Mouse (Mus musculus): ENCODE results near the gene Usp2. TPM values are rescaled to one million over a fixed set of nuclear protein-coding genes. Genes with fewer than 3 reads are reported as not detected.
A peak's percentile ranks its signal among the peaks of the same experiment; 100 is the strongest.

The Usp2 gene
- polyA plus RNA-seq, 1 experiment from 2014 or later, result 14.6 TPM

DNA sequence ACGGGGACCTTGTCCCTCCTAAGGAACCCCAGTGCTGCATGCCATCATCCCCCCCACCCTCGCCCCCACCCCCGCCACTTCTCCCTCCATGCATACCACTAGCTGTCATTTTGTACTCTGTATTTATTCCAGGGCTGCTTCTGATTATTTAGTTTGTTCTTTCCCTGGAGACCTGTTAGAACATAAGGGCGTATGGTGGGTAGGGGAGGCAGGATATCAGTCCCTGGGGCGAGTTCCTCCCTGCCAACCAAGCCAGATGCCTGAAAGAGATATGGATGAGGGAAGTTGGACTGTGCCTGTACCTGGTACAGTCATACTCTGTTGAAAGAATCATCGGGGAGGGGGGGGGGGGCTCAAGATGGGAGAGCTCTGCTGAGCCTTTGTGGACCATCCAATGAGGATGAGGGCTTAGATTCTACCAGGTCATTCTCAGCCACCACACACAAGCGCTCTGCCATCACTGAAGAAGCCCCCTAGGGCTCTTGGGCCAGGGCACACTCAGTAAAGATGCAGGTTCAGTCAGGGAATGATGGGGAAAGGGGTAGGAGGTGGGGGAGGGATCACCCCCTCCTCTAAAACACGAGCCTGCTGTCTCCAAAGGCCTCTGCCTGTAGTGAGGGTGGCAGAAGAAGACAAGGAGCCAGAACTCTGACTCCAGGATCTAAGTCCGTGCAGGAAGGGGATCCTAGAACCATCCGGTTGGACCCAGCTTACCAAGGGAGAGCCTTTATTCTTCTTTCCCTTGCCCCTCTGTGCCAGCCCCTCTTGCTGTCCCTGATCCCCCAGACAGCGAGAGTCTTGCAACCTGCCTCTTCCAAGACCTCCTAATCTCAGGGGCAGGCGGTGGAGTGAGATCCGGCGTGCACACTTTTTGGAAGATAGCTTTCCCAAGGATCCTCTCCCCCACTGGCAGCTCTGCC is 19.0 kb upstream of the Usp2 start:
- H3K27ac ChIP-seq, result no peak overlapping the region
- H3K9me3 ChIP-seq, result no peaks in the 10 kb centered on the region
- no peak for ATAC-seq (ENCODE audit: insufficient number of reproducible peaks, insufficient read depth, low FRiP score, low TSS enrichment, low read depth)
- 64% methylated on average over 14 of the region's 14 CpGs for WGBS
- H3K9ac ChIP-seq, result no peak overlapping the region
- H3K4me1 ChIP-seq, result peaks cover 31% of the 10 kb centered on the region
- H3K36me3 ChIP-seq, result no peaks in the 10 kb centered on the region
- H3K4me2 ChIP-seq, result no peak overlapping the region
- H3K27me3 ChIP-seq, result peaks cover 41% of the 10 kb centered on the region
- no peak overlapping the region for H3K4me3 ChIP-seq

GRCm38 (mm10) chr9:44048541-44049380 is 18.1 kb upstream of the Usp2 start:
- H3K4me1 ChIP-seq, result peaks cover 24% of the 10 kb centered on the region
- no peak overlapping the region for H3K4me2 ChIP-seq
- H3K27ac ChIP-seq, result no peak overlapping the region; the same call in 1 of the 2 replicates
- H3K9me3 ChIP-seq, result no peaks in the 10 kb centered on the region
- no peak overlapping the region for H3K4me3 ChIP-seq
- ATAC-seq (ENCODE audit: insufficient number of reproducible peaks, insufficient read depth, low FRiP score, low TSS enrichment, low read depth), result no peak
- 56% methylated on average over 15 of the region's 15 CpGs for WGBS
- no peak overlapping the region for H3K9ac ChIP-seq
- no peaks in the 10 kb centered on the region for H3K36me3 ChIP-seq
- H3K27me3 ChIP-seq, result peaks cover 32% of the 10 kb centered on the region

DNA sequence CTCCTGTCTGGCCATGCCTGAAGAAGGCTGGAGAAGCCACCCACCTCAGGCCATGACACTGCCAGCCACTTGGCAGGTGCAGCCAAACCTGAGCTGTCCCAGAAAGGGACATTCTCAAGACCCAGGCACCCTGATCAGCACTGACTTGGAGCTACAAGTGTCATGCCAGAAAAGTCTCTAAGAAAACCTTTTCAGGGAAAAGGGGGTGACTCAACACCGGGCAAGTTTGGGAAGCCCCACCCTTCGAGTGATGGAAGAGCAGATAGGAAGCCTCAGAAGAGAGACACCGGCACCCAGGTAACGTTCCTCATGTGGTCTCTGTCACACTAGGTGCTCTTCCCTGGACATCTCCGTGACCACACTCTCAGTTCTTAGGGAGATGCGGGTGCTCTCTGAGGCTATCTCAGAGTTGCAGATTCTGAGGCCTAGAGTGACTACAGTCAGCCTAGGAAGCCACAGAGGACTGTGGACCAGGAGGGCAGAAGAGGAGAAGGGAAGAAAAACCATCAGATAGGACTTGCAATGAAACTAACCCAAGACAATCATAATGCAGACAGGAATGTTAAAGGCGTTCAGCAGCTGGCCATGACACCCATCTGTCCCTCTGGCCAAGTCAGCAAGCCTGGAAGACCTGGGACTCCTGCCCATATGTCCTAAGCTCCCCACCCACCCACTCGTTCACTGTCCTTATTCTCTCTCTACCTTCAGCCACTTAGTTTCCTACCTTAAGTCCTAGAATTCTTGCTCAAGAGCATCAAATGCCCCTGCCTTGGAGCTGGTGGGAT is 17.2 kb upstream of the Usp2 start:
- no peaks in the 10 kb centered on the region for H3K36me3 ChIP-seq
- no peaks in the 10 kb centered on the region for H3K9me3 ChIP-seq
- no peak for ATAC-seq (ENCODE audit: insufficient number of reproducible peaks, insufficient read depth, low FRiP score, low TSS enrichment, low read depth)
- 85% methylated on average over 8 of the region's 8 CpGs for WGBS
- H3K4me3 ChIP-seq, result no peak overlapping the region
- no peak overlapping the region for H3K4me2 ChIP-seq
- H3K27me3 ChIP-seq, result peaks cover 24% of the 10 kb centered on the region
- H3K9ac ChIP-seq, result no peak overlapping the region
- H3K27ac ChIP-seq, result no peak overlapping the region
- peaks cover 16% of the 10 kb centered on the region for H3K4me1 ChIP-seq

DNA sequence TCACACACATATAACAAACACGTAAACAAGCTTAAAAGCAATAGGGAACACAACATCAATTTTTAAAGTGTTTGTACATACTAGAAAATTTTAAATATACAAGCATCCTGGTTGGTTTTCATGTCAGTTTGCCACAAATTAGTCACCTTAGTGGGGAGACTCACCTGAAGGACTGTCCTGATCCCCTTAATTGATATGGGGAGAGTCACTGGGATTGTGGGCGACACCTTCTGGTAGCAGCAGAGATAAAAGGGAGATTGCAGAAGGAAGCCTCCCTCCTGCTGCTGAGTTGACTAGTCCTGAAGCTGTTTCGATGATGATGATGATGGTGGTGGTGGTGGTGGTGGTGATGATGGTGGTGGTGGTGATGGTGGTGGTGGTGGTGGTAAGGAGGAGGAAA is 14.0 kb upstream of the Usp2 start:
- WGBS, result 51% methylated on average over 3 of the region's 3 CpGs
- H3K4me2 ChIP-seq, result no peak overlapping the region
- H3K4me1 ChIP-seq, result peaks cover 10% of the 10 kb centered on the region; the same call in 1 of the 2 replicates
- H3K9me3 ChIP-seq, result no peaks in the 10 kb centered on the region; the same call in 1 of the 2 replicates
- no peak for ATAC-seq (ENCODE audit: insufficient number of reproducible peaks, insufficient read depth, low FRiP score, low TSS enrichment, low read depth)
- H3K9ac ChIP-seq, result no peak overlapping the region
- H3K4me3 ChIP-seq, result no peak overlapping the region
- H3K27ac ChIP-seq, result no peak overlapping the region
- H3K27me3 ChIP-seq, result peaks cover 2% of the 10 kb centered on the region; the same call in 1 of the 2 replicates
- H3K36me3 ChIP-seq, result no peaks in the 10 kb centered on the region

GRCm38 (mm10) chr9:44053936-44054335 is 12.9 kb upstream of the Usp2 start:
- WGBS, result 74% methylated on average over 1 of the region's 1 CpGs
- H3K4me2 ChIP-seq, result no peak overlapping the region
- H3K9me3 ChIP-seq, result no peaks in the 10 kb centered on the region; the same call in 1 of the 2 replicates
- no peak overlapping the region for H3K9ac ChIP-seq
- H3K4me3 ChIP-seq, result no peak overlapping the region
- ATAC-seq (ENCODE audit: insufficient number of reproducible peaks, insufficient read depth, low FRiP score, low TSS enrichment, low read depth), result no peak
- no peaks in the 10 kb centered on the region for H3K27me3 ChIP-seq
- peaks cover 4% of the 10 kb centered on the region; the same call in 1 of the 2 replicates for H3K4me1 ChIP-seq
- H3K27ac ChIP-seq, result no peak overlapping the region
- H3K36me3 ChIP-seq, result no peaks in the 10 kb centered on the region

- no peak overlapping the region for H3K9ac ChIP-seq
- H3K4me1 ChIP-seq, result no peaks in the 10 kb centered on the region
- H3K27me3 ChIP-seq, result no peaks in the 10 kb centered on the region
- WGBS, result 82% methylated on average over 6 of the region's 6 CpGs
- no peaks in the 10 kb centered on the region for H3K36me3 ChIP-seq
- no peak overlapping the region for H3K27ac ChIP-seq
- no peak overlapping the region for H3K4me3 ChIP-seq
- no peak overlapping the region for H3K4me2 ChIP-seq
- H3K9me3 ChIP-seq, result no peaks in the 10 kb centered on the region; the same call in 1 of the 2 replicates
- ATAC-seq (ENCODE audit: insufficient number of reproducible peaks, insufficient read depth, low FRiP score, low TSS enrichment, low read depth), result no peak
Observed at GRCm38 (mm10) chr9:44058606-44059005, 8.2 kb upstream of the Usp2 start.

GRCm38 (mm10) chr9:44065177-44065576 is 1.6 kb upstream of the Usp2 start:
- Histone ChIP-seq H3K36me3 (no peaks in the 10 kb centered on the region), H3K4me2 (no peak overlapping the region), H3K27me3 (no peaks in the 10 kb centered on the region), H3K9me3 (no peaks in the 10 kb centered on the region), H3K4me1 (peaks cover 16% of the 10 kb centered on the region), H3K27ac (no peak overlapping the region), H3K9ac (no peak overlapping the region), H3K4me3 (no peak overlapping the region)
- 38% methylated on average over 1 of the region's 1 CpGs for WGBS
- ATAC-seq (ENCODE audit: insufficient number of reproducible peaks, insufficient read depth, low FRiP score, low TSS enrichment, low read depth), result no peak

GRCm38 (mm10) chr9:44067241-44067959 is 579 bp downstream of the Usp2 start:
- peak overlapping the region; percentile 74 for H3K9ac ChIP-seq

GRCm38 (mm10) chr9:44067960-44068330 is 1.1 kb downstream of the Usp2 start:
- Histone ChIP-seq H3K4me1 (peaks cover 39% of the 10 kb centered on the region), H3K9me3 (no peaks in the 10 kb centered on the region), H3K27ac (no peak overlapping the region), H3K9ac (no peak overlapping the region), H3K4me3 (0 out of 2 replicates have a peak overlapping the region, but pooled peaks have one; percentile 55), H3K27me3 (no peaks in the 10 kb centered on the region), H3K36me3 (no peaks in the 10 kb centered on the region), H3K4me2 (peak overlapping the region; percentile 93)
- WGBS, result 71% methylated on average over 6 of the region's 6 CpGs
- ATAC-seq (ENCODE audit: insufficient number of reproducible peaks, insufficient read depth, low FRiP score, low TSS enrichment, low read depth), result no peak

More at GRCm38 (mm10) chr9:44067241-44067959, 579 bp downstream of the Usp2 start:
- Histone ChIP-seq H3K4me3 (peak overlapping the region; percentile 55), H3K4me1 (peaks cover 36% of the 10 kb centered on the region), H3K27ac (peak overlapping the region; percentile 28; the same call in 1 of the 2 replicates), H3K36me3 (no peaks in the 10 kb centered on the region), H3K4me2 (peak overlapping the region; percentile 93), H3K9me3 (no peaks in the 10 kb centered on the region), H3K27me3 (no peaks in the 10 kb centered on the region)
- 4% methylated on average over 15 of the region's 15 CpGs for WGBS
- ATAC-seq (ENCODE audit: insufficient number of reproducible peaks, insufficient read depth, low FRiP score, low TSS enrichment, low read depth), result 0 out of 2 replicates have a peak, but pooled peaks have one; percentile 8

- Histone ChIP-seq H3K9ac (no peak overlapping the region), H3K36me3 (no peaks in the 10 kb centered on the region), H3K4me1 (peaks cover 39% of the 10 kb centered on the region), H3K27me3 (no peaks in the 10 kb centered on the region), H3K4me2 (no peak overlapping the region), H3K9me3 (no peaks in the 10 kb centered on the region), H3K4me3 (no peak overlapping the region), H3K27ac (no peak overlapping the region)
- ATAC-seq (ENCODE audit: insufficient number of reproducible peaks, insufficient read depth, low FRiP score, low TSS enrichment, low read depth), result no peak
- WGBS, result 11% methylated on average over 7 of the region's 7 CpGs
Observed at GRCm38 (mm10) chr9:44069252-44069651, 2.4 kb downstream of the Usp2 start.

Data from embryonic facial prominence, embryonic 13.5 days (tissue).